Mouse (Mus musculus): ENCODE results near the gene Gh. TPM values are rescaled to one million over a fixed set of nuclear protein-coding genes. Genes with fewer than 3 reads are reported as not detected.

Gh gene
- polyA plus RNA-seq, 1 experiment from 2014 or later: not detected

DNA sequence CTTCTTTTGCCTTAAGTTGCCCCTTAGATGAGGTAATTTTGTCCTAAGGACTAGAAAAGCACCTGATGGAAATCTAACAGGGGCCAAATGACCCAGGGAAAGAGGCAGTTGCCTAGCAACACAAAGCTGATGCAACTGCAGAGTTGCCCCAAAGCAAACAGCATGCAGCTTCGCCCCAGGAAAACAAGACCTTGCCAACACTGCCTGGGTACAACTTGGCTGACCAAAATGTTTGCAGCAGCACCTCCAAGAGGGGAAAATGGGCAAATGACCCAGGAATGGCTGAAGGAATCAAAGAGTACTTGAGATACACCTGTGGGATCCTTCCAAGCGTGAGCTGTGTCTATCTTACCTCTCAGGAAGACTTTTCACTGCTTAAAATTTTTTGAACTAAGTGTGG lies 9.8 kb downstream of the Gh start:
- Histone ChIP-seq H3K36me3 (ENCODE audit: control insufficient read depth, insufficient read depth) (no peaks in the 10 kb centered on the region), H3K27me3 (replicated peaks; ENCODE audit: control insufficient read depth, insufficient read depth, low read length) (no peaks in the 10 kb centered on the region), H3K4me2 (ENCODE audit: low read length) (no peak overlapping the region), H3K9me3 (ENCODE audit: control insufficient read depth, low read length) (no peaks in the 10 kb centered on the region), H3K4me1 (replicated peaks; ENCODE audit: control insufficient read depth, insufficient read depth, low read length) (no peaks in the 10 kb centered on the region; the same call in 1 of the 2 replicates), H3K27ac (ENCODE audit: low read length) (no peak overlapping the region), H3K4me3 (replicated peaks; ENCODE audit: low read length) (no peak overlapping the region), H3K9ac (replicated peaks; ENCODE audit: low read depth, low read length) (no peak overlapping the region)
- no peak for ATAC-seq
- 86% methylated on average over 2 of the region's 2 CpGs for WGBS

DNA sequence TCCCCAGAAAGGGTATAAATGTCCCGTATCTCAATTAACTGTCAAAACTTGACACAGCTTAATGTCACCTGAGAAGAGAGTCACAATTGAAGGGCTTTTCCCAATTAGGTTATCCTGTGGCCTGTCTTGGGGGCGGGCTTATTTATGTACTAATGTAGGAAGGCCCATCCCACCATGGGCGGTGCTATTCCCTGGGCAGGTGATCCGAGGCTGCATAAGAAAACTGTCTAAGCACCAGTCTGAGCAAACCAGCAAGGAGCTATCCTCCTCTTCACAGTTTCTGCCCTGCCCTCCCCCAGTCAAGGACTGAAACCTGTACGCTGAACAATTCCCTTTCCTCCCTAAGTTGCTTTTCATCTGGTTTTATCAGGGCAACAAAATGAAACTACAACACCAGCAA lies 11.3 kb downstream of the Gh start:
- H3K36me3 ChIP-seq (ENCODE audit: control insufficient read depth, insufficient read depth): no peaks in the 10 kb centered on the region
- H3K9me3 ChIP-seq (ENCODE audit: control insufficient read depth, low read length): no peaks in the 10 kb centered on the region
- no peaks in the 10 kb centered on the region for H3K27me3 ChIP-seq (replicated peaks; ENCODE audit: control insufficient read depth, insufficient read depth, low read length)
- H3K27ac ChIP-seq (ENCODE audit: low read length): no peak overlapping the region
- 91% methylated on average over 5 of the region's 5 CpGs for WGBS
- ATAC-seq: no peak
- no peak overlapping the region for H3K4me3 ChIP-seq (replicated peaks; ENCODE audit: low read length)
- no peak overlapping the region for H3K4me2 ChIP-seq (ENCODE audit: low read length)
- H3K4me1 ChIP-seq (replicated peaks; ENCODE audit: control insufficient read depth, insufficient read depth, low read length): no peaks in the 10 kb centered on the region; the same call in 1 of the 2 replicates
- H3K9ac ChIP-seq (replicated peaks; ENCODE audit: low read depth, low read length): no peak overlapping the region

DNA sequence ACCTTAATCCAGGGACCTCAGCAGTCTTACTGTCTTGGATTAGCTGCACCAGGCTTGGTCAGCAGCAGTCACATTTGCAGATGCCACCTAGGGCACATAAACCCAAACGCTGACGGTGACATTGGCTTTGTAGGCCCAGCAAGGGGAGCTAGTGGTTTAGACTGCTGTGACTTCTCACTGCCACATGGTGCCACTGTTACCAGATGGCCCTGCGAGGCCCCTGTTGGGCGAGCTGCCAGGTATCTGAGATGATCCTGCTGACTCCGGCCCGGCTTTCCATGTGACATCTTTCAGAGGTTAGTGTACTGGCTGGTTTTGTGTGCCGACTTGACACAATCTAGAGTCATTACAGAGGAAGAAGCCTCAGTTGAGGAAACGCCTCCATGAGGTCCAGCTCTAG lies 12.3 kb downstream of the Gh start:
- H3K9me3 ChIP-seq (ENCODE audit: control insufficient read depth, low read length): no peaks in the 10 kb centered on the region
- ATAC-seq: no peak
- no peak overlapping the region for H3K9ac ChIP-seq (replicated peaks; ENCODE audit: low read depth, low read length)
- no peaks in the 10 kb centered on the region for H3K36me3 ChIP-seq (ENCODE audit: control insufficient read depth, insufficient read depth)
- no peaks in the 10 kb centered on the region for H3K27me3 ChIP-seq (replicated peaks; ENCODE audit: control insufficient read depth, insufficient read depth, low read length)
- no peak overlapping the region for H3K4me3 ChIP-seq (replicated peaks; ENCODE audit: low read length)
- H3K4me1 ChIP-seq (replicated peaks; ENCODE audit: control insufficient read depth, insufficient read depth, low read length): no peaks in the 10 kb centered on the region; the same call in 1 of the 2 replicates
- H3K4me2 ChIP-seq (ENCODE audit: low read length): no peak overlapping the region
- WGBS: 74% methylated on average over 8 of the region's 8 CpGs
- no peak overlapping the region for H3K27ac ChIP-seq (ENCODE audit: low read length)

DNA sequence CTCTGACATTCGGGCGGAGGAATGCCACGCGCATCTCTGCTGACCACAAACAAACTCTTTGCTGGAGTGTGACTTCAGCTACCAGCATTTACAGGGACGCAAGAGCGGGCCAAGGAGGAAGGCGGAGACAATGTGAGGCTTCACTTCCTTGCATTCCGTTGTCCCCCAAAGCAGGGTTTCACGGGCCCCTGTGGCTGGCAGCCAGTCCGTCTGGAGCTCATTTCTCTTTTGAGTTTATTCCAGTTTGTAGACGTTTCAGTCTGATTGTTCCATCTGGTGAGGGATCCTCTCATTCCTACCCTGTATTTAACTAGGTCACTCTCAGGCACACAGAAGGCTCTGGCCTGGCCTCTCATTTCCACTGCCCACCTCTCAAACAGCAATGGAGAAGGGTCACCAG lies 14.7 kb downstream of the Gh start:
- no peak for ATAC-seq
- Histone ChIP-seq H3K27ac (ENCODE audit: low read length) (no peak overlapping the region), H3K4me3 (replicated peaks; ENCODE audit: low read length) (no peak overlapping the region), H3K9me3 (ENCODE audit: control insufficient read depth, low read length) (no peaks in the 10 kb centered on the region), H3K4me2 (ENCODE audit: low read length) (no peak overlapping the region), H3K27me3 (replicated peaks; ENCODE audit: control insufficient read depth, insufficient read depth, low read length) (no peaks in the 10 kb centered on the region), H3K36me3 (ENCODE audit: control insufficient read depth, insufficient read depth) (no peaks in the 10 kb centered on the region), H3K9ac (replicated peaks; ENCODE audit: low read depth, low read length) (no peak overlapping the region), H3K4me1 (replicated peaks; ENCODE audit: control insufficient read depth, insufficient read depth, low read length) (no peaks in the 10 kb centered on the region; the same call in 1 of the 2 replicates)
- WGBS: 53% methylated on average over 11 of the region's 11 CpGs

DNA sequence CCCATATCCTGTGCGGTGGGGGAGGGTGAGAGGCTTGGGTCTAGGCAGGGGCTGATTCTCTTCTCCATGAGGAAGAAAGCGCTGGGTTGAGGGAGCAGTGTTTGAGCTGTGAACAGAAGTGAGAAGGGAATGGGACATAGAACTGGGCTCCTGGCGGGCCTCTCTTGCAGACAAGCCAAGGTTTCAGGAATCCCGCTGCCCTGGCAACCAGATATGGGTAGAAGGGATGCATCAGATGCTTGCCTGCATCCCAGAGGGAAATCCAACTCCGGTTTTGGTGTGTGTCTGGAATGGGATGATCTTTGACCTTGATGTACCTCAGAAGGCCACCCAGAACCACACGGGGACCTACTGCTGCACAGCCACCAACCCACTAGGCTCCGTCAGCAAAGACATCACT lies 15.5 kb downstream of the Gh start:
- no peak overlapping the region for H3K4me2 ChIP-seq (ENCODE audit: low read length)
- no peak for ATAC-seq
- H3K36me3 ChIP-seq (ENCODE audit: control insufficient read depth, insufficient read depth): no peaks in the 10 kb centered on the region
- H3K9me3 ChIP-seq (ENCODE audit: control insufficient read depth, low read length): no peaks in the 10 kb centered on the region
- H3K9ac ChIP-seq (replicated peaks; ENCODE audit: low read depth, low read length): no peak overlapping the region
- 93% methylated on average over 7 of the region's 7 CpGs for WGBS
- H3K27ac ChIP-seq (ENCODE audit: low read length): no peak overlapping the region
- H3K27me3 ChIP-seq (replicated peaks; ENCODE audit: control insufficient read depth, insufficient read depth, low read length): no peaks in the 10 kb centered on the region
- no peaks in the 10 kb centered on the region; the same call in 1 of the 2 replicates for H3K4me1 ChIP-seq (replicated peaks; ENCODE audit: control insufficient read depth, insufficient read depth, low read length)
- no peak overlapping the region for H3K4me3 ChIP-seq (replicated peaks; ENCODE audit: low read length)

DNA sequence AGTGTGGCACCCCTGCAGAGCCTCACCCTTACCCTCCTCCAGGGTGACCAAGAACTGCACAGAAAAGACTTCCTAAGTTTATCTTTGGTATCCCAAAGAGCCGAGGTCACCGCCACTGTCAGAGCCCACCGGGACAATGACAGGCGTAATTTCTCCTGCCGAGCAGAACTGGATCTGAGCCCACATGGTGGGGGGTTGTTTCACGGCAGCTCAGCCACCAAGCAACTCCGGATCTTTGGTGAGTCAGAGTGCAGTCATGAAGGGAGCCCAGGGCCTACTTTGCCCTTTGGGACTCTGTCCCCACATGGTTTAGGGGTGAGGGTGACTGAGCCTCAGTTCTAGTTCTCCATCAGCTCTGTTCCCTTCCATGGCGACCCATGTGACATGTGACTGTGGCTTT lies 17.5 kb downstream of the Gh start:
- ATAC-seq: no peak
- Histone ChIP-seq H3K36me3 (ENCODE audit: control insufficient read depth, insufficient read depth) (no peaks in the 10 kb centered on the region), H3K4me1 (replicated peaks; ENCODE audit: control insufficient read depth, insufficient read depth, low read length) (no peaks in the 10 kb centered on the region; the same call in 1 of the 2 replicates), H3K27ac (ENCODE audit: low read length) (no peak overlapping the region), H3K9ac (replicated peaks; ENCODE audit: low read depth, low read length) (no peak overlapping the region), H3K4me2 (ENCODE audit: low read length) (no peak overlapping the region), H3K4me3 (replicated peaks; ENCODE audit: low read length) (no peak overlapping the region), H3K27me3 (replicated peaks; ENCODE audit: control insufficient read depth, insufficient read depth, low read length) (no peaks in the 10 kb centered on the region), H3K9me3 (ENCODE audit: control insufficient read depth, low read length) (no peaks in the 10 kb centered on the region)
- WGBS: 72% methylated on average over 8 of the region's 8 CpGs

DNA sequence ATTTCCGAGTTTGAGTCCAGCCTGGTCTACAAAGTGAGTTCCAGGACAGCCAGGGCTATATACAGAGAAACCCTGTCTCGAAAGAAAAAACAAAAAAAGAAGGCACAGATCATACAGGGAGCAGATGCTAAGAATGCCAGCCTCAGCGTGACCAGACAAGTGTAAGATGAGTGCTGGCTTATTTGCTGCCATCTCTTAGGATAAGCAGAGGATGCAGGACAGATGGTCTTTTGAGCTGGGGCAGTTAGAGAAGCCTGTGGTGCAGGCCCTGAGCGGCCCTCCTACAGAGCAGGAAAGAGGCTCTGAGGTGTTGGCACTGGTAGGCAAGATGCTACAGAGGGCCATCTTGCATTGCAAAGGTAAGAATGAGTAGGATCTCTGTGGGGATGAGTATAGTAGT lies 18.3 kb downstream of the Gh start:
- Histone ChIP-seq H3K27ac (ENCODE audit: low read length) (no peak overlapping the region), H3K9ac (replicated peaks; ENCODE audit: low read depth, low read length) (no peak overlapping the region), H3K4me2 (ENCODE audit: low read length) (no peak overlapping the region), H3K4me1 (replicated peaks; ENCODE audit: control insufficient read depth, insufficient read depth, low read length) (no peaks in the 10 kb centered on the region; the same call in 1 of the 2 replicates), H3K9me3 (ENCODE audit: control insufficient read depth, low read length) (no peaks in the 10 kb centered on the region), H3K27me3 (replicated peaks; ENCODE audit: control insufficient read depth, insufficient read depth, low read length) (no peaks in the 10 kb centered on the region), H3K36me3 (ENCODE audit: control insufficient read depth, insufficient read depth) (no peaks in the 10 kb centered on the region), H3K4me3 (replicated peaks; ENCODE audit: low read length) (no peak overlapping the region)
- ATAC-seq: no peak
- WGBS: 81% methylated on average over 4 of the region's 4 CpGs

DNA sequence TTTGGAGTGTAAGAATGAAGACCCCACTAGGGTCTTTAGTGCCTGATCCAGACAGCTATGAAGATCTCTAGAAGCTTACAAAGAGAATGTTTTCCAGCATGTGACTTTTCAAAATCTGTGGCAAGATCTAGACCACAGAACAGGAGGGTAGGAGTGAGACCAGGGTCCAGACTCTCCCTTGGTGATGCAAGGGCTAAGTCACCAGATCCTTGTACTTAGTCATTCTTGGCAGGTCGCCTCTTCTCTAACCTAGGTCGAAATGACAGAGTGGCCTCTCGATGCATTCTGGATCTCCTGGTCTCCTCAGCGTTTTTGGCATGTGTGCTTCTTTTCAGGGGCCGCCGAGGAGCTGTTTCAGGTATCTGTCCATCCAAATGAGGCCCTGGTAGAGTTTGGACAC lies 19.2 kb downstream of the Gh start:
- no peak overlapping the region for H3K27ac ChIP-seq (ENCODE audit: low read length)
- no peak overlapping the region for H3K4me2 ChIP-seq (ENCODE audit: low read length)
- no peak overlapping the region for H3K4me3 ChIP-seq (replicated peaks; ENCODE audit: low read length)
- ATAC-seq: no peak
- H3K4me1 ChIP-seq (replicated peaks; ENCODE audit: control insufficient read depth, insufficient read depth, low read length): no peaks in the 10 kb centered on the region; the same call in 1 of the 2 replicates
- H3K36me3 ChIP-seq (ENCODE audit: control insufficient read depth, insufficient read depth): no peaks in the 10 kb centered on the region
- 87% methylated on average over 6 of the region's 6 CpGs for WGBS
- H3K9me3 ChIP-seq (ENCODE audit: control insufficient read depth, low read length): no peaks in the 10 kb centered on the region
- H3K9ac ChIP-seq (replicated peaks; ENCODE audit: low read depth, low read length): no peak overlapping the region
- H3K27me3 ChIP-seq (replicated peaks; ENCODE audit: control insufficient read depth, insufficient read depth, low read length): no peaks in the 10 kb centered on the region

DNA sequence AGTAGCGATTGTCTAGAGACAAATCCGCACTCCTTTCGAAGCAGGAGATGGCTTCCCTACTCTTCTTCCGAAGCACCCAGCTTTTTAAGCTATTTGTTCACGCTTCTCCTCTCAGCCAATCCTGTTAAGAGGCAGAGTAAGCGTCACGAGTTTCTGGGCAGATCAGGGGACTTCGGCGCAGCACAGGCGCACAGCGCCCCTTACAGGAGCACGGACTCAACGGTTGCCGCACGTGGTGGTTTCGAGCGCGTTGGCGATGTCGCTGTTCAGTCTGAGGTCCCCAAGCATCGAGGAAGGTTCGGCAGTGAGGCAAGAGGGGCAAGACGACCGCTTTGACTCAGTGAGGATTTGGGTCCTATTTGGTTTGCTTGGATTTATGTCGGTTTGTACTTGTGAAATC lies 25.2 kb downstream of the Gh start, which contains the start of gene Tcam1:
Gene Tcam1, plus strand, starts transcription at position 219 of the 400 bp plus-strand sequence.
- peak within 1 kb of the TSS; percentile 53 for H3K4me2 ChIP-seq (ENCODE audit: low read length)
- peak within 1 kb of the TSS; percentile 24 for H3K4me3 ChIP-seq (replicated peaks; ENCODE audit: low read length)
- H3K27ac ChIP-seq (ENCODE audit: low read length): no peak within 1 kb of the TSS
- H3K36me3 ChIP-seq (ENCODE audit: control insufficient read depth, insufficient read depth): no peaks in the 10 kb centered on the region
- H3K27me3 ChIP-seq (replicated peaks; ENCODE audit: control insufficient read depth, insufficient read depth, low read length): no peaks in the 10 kb centered on the region
- no peak within 1 kb of the TSS; the same call in 1 of the 2 replicates for H3K9ac ChIP-seq (replicated peaks; ENCODE audit: low read depth, low read length)
- peaks cover 15% of the 10 kb centered on the region for H3K4me1 ChIP-seq (replicated peaks; ENCODE audit: control insufficient read depth, insufficient read depth, low read length)
- WGBS: 10% methylated on average over 25 of the region's 25 CpGs
- no peaks in the 10 kb centered on the region for H3K9me3 ChIP-seq (ENCODE audit: control insufficient read depth, low read length)
- ATAC-seq: peak; percentile 60

DNA sequence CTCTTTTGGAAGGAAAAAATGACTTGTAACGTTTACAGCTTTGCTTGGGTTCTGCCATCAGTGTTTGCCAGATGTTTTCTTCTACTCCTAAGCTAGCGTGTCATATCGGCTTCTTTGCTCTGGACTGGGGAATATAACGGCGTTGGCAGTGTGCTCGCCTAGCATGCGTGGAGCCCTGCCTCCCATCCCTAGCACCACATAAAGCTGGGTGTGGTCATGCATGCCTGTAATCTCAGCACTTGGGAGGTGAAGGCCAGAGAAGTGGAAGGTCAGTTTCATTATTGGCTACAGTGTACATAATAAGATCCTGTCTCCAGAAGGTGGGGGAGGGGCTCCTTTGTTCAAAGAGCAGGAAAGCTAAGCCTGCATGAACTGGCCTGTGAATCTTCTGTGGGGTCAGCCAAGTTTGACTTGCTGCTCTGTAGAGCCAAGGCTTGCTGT lies 26.7 kb downstream of the Gh start:
- no peaks in the 10 kb centered on the region for H3K9me3 ChIP-seq (ENCODE audit: control insufficient read depth, low read length)
- H3K4me1 ChIP-seq (replicated peaks; ENCODE audit: control insufficient read depth, insufficient read depth, low read length): peaks cover 22% of the 10 kb centered on the region
- H3K27ac ChIP-seq (ENCODE audit: low read length): no peak overlapping the region
- H3K4me2 ChIP-seq (ENCODE audit: low read length): no peak overlapping the region
- H3K9ac ChIP-seq (replicated peaks; ENCODE audit: low read depth, low read length): no peak overlapping the region
- H3K27me3 ChIP-seq (replicated peaks; ENCODE audit: control insufficient read depth, insufficient read depth, low read length): no peaks in the 10 kb centered on the region
- H3K4me3 ChIP-seq (replicated peaks; ENCODE audit: low read length): no peak overlapping the region
- H3K36me3 ChIP-seq (ENCODE audit: control insufficient read depth, insufficient read depth): no peaks in the 10 kb centered on the region
- WGBS: 89% methylated on average over 7 of the region's 7 CpGs
- ATAC-seq: no peak

All from forebrain, embryonic 16.5 days (tissue).